Mouse (Mus musculus) bone marrow macrophage, adult 2 months (primary cell): ENCODE measurements around the gene Ccdc82.

Experiments
- CTCF ChIP-seq: IDR thresholded peaks from 2 replicates; pipeline ENCODE4 v1.5.1; 2012; ENCODE audit warnings: low read depth, mild to moderate bottlenecking, low read length, moderate library complexity
- POLR2A ChIP-seq: IDR thresholded peaks from 2 replicates; pipeline ENCODE4 v1.6.1; 2012; ENCODE audit warnings: mild to moderate bottlenecking, low read depth, low read length, borderline replicate concordance

DNA sequence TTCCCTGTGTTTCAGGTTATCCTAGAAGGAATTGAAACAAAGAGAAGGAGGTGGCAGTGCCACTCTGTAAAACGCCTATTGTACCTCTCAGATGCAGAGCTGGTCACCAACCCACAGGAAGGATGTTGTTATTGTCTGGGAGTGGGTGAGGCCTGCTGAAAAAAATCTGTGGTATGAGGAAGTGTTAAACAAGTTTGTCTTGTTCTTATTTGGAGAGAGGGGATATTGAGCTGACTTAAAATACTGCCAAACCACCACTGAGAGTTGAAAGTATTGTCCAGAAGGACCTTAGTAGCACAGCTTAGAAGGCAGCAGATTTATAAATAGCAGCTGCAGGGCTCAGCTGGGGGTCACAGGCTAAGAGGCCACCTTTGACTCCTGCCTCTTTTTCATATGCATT, 76.9 kb downstream of the Ccdc82 start:
- no peak for TF ChIP-seq CTCF
- no peak for TF ChIP-seq POLR2A
